Mouse (Mus musculus) C2C12 (cell line): ENCODE measurements around the gene Acadsb. TPM values are rescaled to one million over a fixed set of nuclear protein-coding genes. Genes with fewer than 3 reads are reported as not detected.

Experiments used
- H3K27me3 ChIP-seq: one replicate; pipeline ENCODE4 v1.6.1; 2011; ENCODE audit not compliant: control insufficient read depth, insufficient read depth, insufficient read length
- H3K36me3 ChIP-seq: one replicate; pipeline ENCODE4 v1.6.1; 2011; ENCODE audit not compliant: control insufficient read depth, insufficient read depth
- H3K4me3 ChIP-seq: one replicate; pipeline ENCODE4 v1.5.1; 2011; ENCODE audit warnings: mild to moderate bottlenecking, control low read depth; ENCODE audit not compliant: poor library complexity, insufficient read depth, severe bottlenecking
- H3K79me2 ChIP-seq: one replicate; pipeline ENCODE4 v1.6.1; 2011; ENCODE audit not compliant: control insufficient read depth, insufficient read depth
- H3K79me3 ChIP-seq: one replicate; pipeline ENCODE4 v1.6.1; 2011; ENCODE audit warnings: low read depth, control low read depth
- H3ac ChIP-seq: one replicate; pipeline ENCODE3; 2011; ENCODE audit warnings: low read depth; ENCODE audit not compliant: control insufficient read depth, insufficient read length
- CEBPB ChIP-seq: IDR thresholded peaks from one replicate; pipeline ENCODE4 v1.6.1; 2011; ENCODE audit warnings: low read depth, mild to moderate bottlenecking, control low read depth, moderate library complexity
- CTCF ChIP-seq: IDR thresholded peaks from one replicate; pipeline ENCODE4 v1.5.1; 2011; ENCODE audit not compliant: control insufficient read depth, insufficient read depth, insufficient read length
- FOSL1 ChIP-seq: IDR thresholded peaks from one replicate; pipeline ENCODE4 v1.8.0; 2011; ENCODE audit warnings: mild to moderate bottlenecking, low read length; ENCODE audit not compliant: poor library complexity, insufficient read depth, severe bottlenecking
- MAX ChIP-seq: IDR thresholded peaks from one replicate; pipeline ENCODE4 v1.6.1; 2011; ENCODE audit warnings: mild to moderate bottlenecking, control low read depth
- MYOD1 ChIP-seq: IDR thresholded peaks from one replicate; pipeline ENCODE4 v1.6.1; 2011; ENCODE audit warnings: low read depth; ENCODE audit not compliant: control insufficient read depth, insufficient read length
- MYOG ChIP-seq: IDR thresholded peaks from one replicate; pipeline ENCODE4 v1.6.1; 2011; ENCODE audit not compliant: control insufficient read depth, insufficient read length; ENCODE audit errors: extremely low read depth
- USF1 ChIP-seq: IDR thresholded peaks from one replicate; pipeline ENCODE4 v1.6.1; 2011; ENCODE audit warnings: low read depth, mild to moderate bottlenecking, control low read depth, moderate library complexity
- long read RNA-seq, 2 experiments: library from polyadenylated mRNA; unstranded; transcript quantifications; one replicate each; pipeline ENCODE4 v2.0.0; 2019 to 2020
- polyA plus RNA-seq: library from polyadenylated mRNA; unstranded; fragments of >200 nt; fragmentation: generic; extraction: Trizol; gene quantifications from one replicate; pipeline ENCODE4 v1.2.1, GENCODE M21; 2012; ENCODE audit warnings: missing spikeins

Acadsb gene
- polyA plus RNA-seq, result 3.5 TPM
- long read RNA-seq, experiment 1, full-length matches to known transcripts, result 27 of 31 reads
- long read RNA-seq, experiment 1, partial matches to known transcripts, result 2 of 31 reads
- long read RNA-seq, experiment 1, other reads (novel, unspliced or antisense), result 2 of 31 reads
- long read RNA-seq, experiment 2, full-length matches to known transcripts, result 84 of 89 reads
- long read RNA-seq, experiment 2, partial matches to known transcripts, result 0 of 89 reads
- long read RNA-seq, experiment 2, other reads (novel, unspliced or antisense), result 5 of 89 reads

GRCm38 (mm10) chr7:131410416-131411058 is at the start of gene Acadsb, which contains the start of gene Ikzf5:
TSS of gene Acadsb (plus strand) at chr7:131410601.
TSS of gene Ikzf5 (minus strand) at chr7:131410521.
- H3K4me3 ChIP-seq, result peak within 1 kb of the TSS; percentile 85
- no peaks in the 10 kb centered on the region for H3K27me3 ChIP-seq
- TF ChIP-seq USF1 (no peak), MAX (peak; percentile 36), CEBPB (peak; percentile 98), MYOG (no peak)
- peaks cover 35% of the 10 kb centered on the region for H3K79me2 ChIP-seq
- peaks cover 26% of the 10 kb centered on the region for H3K79me3 ChIP-seq
- peak within 1 kb of the TSS; percentile 72 for H3ac ChIP-seq
- no peaks in the 10 kb centered on the region for H3K36me3 ChIP-seq

- Histone ChIP-seq H3K79me3 (peaks cover 11% of the 10 kb centered on the region), H3K4me3 (peak overlapping the region; percentile 59), H3K27me3 (no peaks in the 10 kb centered on the region), H3ac (peak overlapping the region; percentile 79), H3K79me2 (peaks cover 19% of the 10 kb centered on the region), H3K36me3 (peaks cover 39% of the 10 kb centered on the region)
- TF ChIP-seq FOSL1, result no peak
- TF ChIP-seq CTCF, result no peak
- TF ChIP-seq USF1, result no peak
- no peak for TF ChIP-seq MAX
- TF ChIP-seq MYOG, result no peak
- no peak for TF ChIP-seq CEBPB
- no peak for TF ChIP-seq MYOD1
Observed at GRCm38 (mm10) chr7:131362269-131362614, 48.2 kb upstream of the Acadsb start.

- H3K4me3 ChIP-seq, result peak within 1 kb of the TSS; percentile 59
- peak within 1 kb of the TSS; percentile 79 for H3ac ChIP-seq
- no peaks in the 10 kb centered on the region for H3K27me3 ChIP-seq
- TF ChIP-seq MAX, result peak; percentile 84
- no peak for TF ChIP-seq FOSL1
- H3K79me2 ChIP-seq, result peaks cover 19% of the 10 kb centered on the region
- H3K36me3 ChIP-seq, result peaks cover 34% of the 10 kb centered on the region
- peaks cover 11% of the 10 kb centered on the region for H3K79me3 ChIP-seq
Observed at GRCm38 (mm10) chr7:131362615-131363300, 47.6 kb upstream of the Acadsb start, which contains the start of gene 2310057M21Rik. TSS of gene 2310057M21Rik (minus strand) at chr7:131362759.

DNA sequence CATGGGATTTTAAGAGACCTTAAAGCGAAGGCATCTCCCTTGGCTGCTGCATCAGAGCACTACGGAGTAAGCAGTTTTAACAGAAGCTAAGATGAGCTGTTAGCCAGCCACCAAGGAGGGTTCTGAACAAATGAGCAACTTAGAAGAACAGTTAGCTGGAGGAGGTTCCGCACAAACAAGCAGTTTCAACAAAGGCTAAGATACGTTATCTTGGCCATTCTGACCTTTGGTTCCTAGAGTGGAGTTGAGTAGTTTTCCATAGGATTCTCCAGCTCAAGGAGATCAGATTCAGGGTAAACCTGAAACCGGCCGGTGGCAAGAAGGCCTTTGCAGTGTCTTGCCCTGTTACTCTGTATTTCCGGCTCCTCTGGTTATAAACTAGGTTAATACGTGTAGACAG is 46.3 kb upstream of the Acadsb start:
- Histone ChIP-seq H3K79me3 (peaks cover 11% of the 10 kb centered on the region), H3K4me3 (no peak overlapping the region)

GRCm38 (mm10) chr7:131370648-131371469 is 39.5 kb upstream of the Acadsb start, which contains the start of gene Pstk:
TSS of gene Pstk (plus strand) at chr7:131371141.
- no peak for TF ChIP-seq CEBPB
- peak; percentile 90 for TF ChIP-seq CTCF
- no peak for TF ChIP-seq FOSL1
- TF ChIP-seq MAX, result no peak
- TF ChIP-seq MYOG, result no peak
- no peak for TF ChIP-seq USF1
- H3K79me2 ChIP-seq, result peaks cover 7% of the 10 kb centered on the region

More for the DNA sequence above, 46.3 kb upstream of the Acadsb start:
- Histone ChIP-seq H3K36me3 (peaks cover 21% of the 10 kb centered on the region), H3K79me2 (peaks cover 19% of the 10 kb centered on the region), H3K27me3 (no peaks in the 10 kb centered on the region), H3ac (no peak overlapping the region)
- TF ChIP-seq MYOG (no peak), CTCF (no peak), USF1 (no peak), CEBPB (no peak)

More at GRCm38 (mm10) chr7:131370648-131371469, 39.5 kb upstream of the Acadsb start, which contains the start of gene Pstk:
- Histone ChIP-seq H3K27me3 (no peaks in the 10 kb centered on the region), H3ac (peak within 1 kb of the TSS; percentile 78), H3K4me3 (peak within 1 kb of the TSS; percentile 37), H3K79me3 (no peaks in the 10 kb centered on the region), H3K36me3 (no peaks in the 10 kb centered on the region)
